Mouse (Mus musculus) intestine, embryonic 15.5 days (tissue): ENCODE data around the gene Nisch. TPM values are rescaled to one million over a fixed set of nuclear protein-coding genes. Genes with fewer than 3 reads are reported as not detected.

Experiments
- ATAC-seq: fragments of 200-750 bp; cut with Nextera tagmentation; 2 replicates; pipeline ENCODE4 v1.8.0; 2017; ENCODE audit warnings: moderate TSS enrichment, moderate library complexity
- H3K27ac ChIP-seq: fragments of 300-500 bp; sonication (generic); 2 replicates; pipeline ENCODE4 v1.5.1; 2015; ENCODE audit warnings: mild to moderate bottlenecking, inconsistent platforms
- H3K27me3 ChIP-seq: fragments of 300-500 bp; sonication (generic); replicated peaks from 2 replicates; pipeline ENCODE4 v1.6.1; 2015; ENCODE audit warnings: inconsistent platforms
- H3K36me3 ChIP-seq: fragments of 300-500 bp; sonication (generic); 2 replicates; pipeline ENCODE4 v1.6.1; 2015; ENCODE audit warnings: inconsistent platforms
- H3K4me1 ChIP-seq: fragments of 300-500 bp; sonication (generic); replicated peaks from 2 replicates; pipeline ENCODE4 v1.6.1; 2015; ENCODE audit warnings: inconsistent platforms
- H3K4me2 ChIP-seq: fragments of 300-500 bp; sonication (generic); replicated peaks from 2 replicates; pipeline ENCODE4 v1.6.1; 2015; ENCODE audit warnings: mild to moderate bottlenecking, inconsistent platforms
- H3K4me3 ChIP-seq: fragments of 300-500 bp; sonication (generic); replicated peaks from 2 replicates; pipeline ENCODE4 v1.5.1; 2015; ENCODE audit warnings: inconsistent platforms
- H3K9ac ChIP-seq: fragments of 300-500 bp; sonication (generic); 2 replicates; pipeline ENCODE4 v1.6.1; 2015; ENCODE audit warnings: inconsistent platforms
- H3K9me3 ChIP-seq: fragments of 300-500 bp; sonication (generic); 2 replicates; pipeline ENCODE4 v1.6.1; 2016; ENCODE audit warnings: inconsistent platforms
- WGBS: fragments of 180-500 bp; shearing (Covaris S2); methylation state at CpG from one replicate; pipeline ENCODE4 v1.1.7; 2015; 5-methylcytosine and 5-hydroxymethylcytosine counted together
- polyA plus RNA-seq: library from polyadenylated mRNA; unstranded; fragments of >200 nt; fragmentation: Nextera tagmentation; extraction: Ambion mirVana; gene quantifications from 2 replicates; pipeline ENCODE4 v1.2.1, GENCODE M21; 2015

Gene Nisch
- polyA plus RNA-seq, result 280 and 297 TPM in 2 replicates

DNA sequence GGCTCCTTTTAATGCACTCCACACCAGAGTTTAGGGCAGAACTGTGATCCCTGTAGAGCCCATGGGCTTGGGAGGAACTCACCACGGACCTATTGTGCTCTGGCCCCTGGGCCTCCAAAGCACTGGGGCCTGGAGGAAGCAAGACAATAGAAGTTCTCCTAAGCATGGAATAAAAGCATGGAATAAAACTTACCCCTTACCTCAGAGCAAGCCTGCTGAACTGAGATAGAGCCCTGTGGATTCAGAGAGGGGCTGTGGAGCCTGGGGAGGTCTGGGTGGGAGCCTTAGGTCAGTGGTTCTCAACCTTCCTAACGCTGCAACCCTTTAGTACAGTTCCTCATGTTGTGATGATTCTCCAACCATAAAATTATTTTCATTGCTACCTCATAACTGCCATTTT, at the start of gene Nisch:
Gene Nisch, minus strand, starts transcription at position 101 of the 400 bp plus-strand sequence.
- no peak for ATAC-seq
- H3K4me1 ChIP-seq, result peaks cover 15% of the 10 kb centered on the region
- H3K4me2 ChIP-seq, result peak within 1 kb of the TSS; percentile 48
- no peaks in the 10 kb centered on the region for H3K36me3 ChIP-seq
- H3K4me3 ChIP-seq, result no peak within 1 kb of the TSS
- no peaks in the 10 kb centered on the region for H3K27me3 ChIP-seq
- 0 out of 2 replicates have a peak within 1 kb of the TSS, but pooled peaks have one; percentile 8 for H3K9ac ChIP-seq
- WGBS, result 76% methylated on average over 2 of the region's 2 CpGs
- H3K27ac ChIP-seq, result 0 out of 2 replicates have a peak within 1 kb of the TSS, but pooled peaks have one; percentile 22
- no peaks in the 10 kb centered on the region for H3K9me3 ChIP-seq

DNA sequence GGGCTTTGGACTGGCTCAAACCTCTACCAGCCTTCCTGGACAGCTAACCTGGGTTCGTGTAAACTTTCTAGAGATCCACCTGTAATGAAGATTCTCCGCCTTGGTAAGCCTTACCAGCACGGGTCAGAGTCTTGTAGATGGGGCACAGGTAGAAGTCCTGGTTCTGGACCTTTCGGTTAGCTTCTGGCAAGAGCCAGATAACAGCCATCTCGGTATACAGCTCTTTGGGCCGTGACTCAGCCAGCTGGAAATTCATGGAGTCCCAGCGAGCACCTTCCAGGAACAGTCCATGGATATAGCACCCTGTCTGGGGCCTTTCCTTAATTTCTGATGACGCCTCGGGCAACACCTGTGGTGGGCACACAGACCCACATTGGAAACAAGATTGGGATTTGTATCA, 44.2 kb upstream of the Nisch start:
- no peak for ATAC-seq
- 89% methylated on average over 9 of the region's 9 CpGs for WGBS
- H3K27ac ChIP-seq, result no peak overlapping the region
- peaks cover 37% of the 10 kb centered on the region for H3K36me3 ChIP-seq
- H3K9ac ChIP-seq, result no peak overlapping the region
- no peak overlapping the region for H3K4me2 ChIP-seq
- no peaks in the 10 kb centered on the region for H3K27me3 ChIP-seq
- no peaks in the 10 kb centered on the region for H3K4me1 ChIP-seq
- H3K4me3 ChIP-seq, result no peak overlapping the region
- no peaks in the 10 kb centered on the region for H3K9me3 ChIP-seq

- ATAC-seq, result peak; percentile 56; the same call in 1 of the 2 replicates
- no peaks in the 10 kb centered on the region for H3K9me3 ChIP-seq
- no peaks in the 10 kb centered on the region for H3K27me3 ChIP-seq
- peaks cover 43% of the 10 kb centered on the region for H3K36me3 ChIP-seq
- WGBS, result 91% methylated on average over 4 of the region's 4 CpGs
- no peak overlapping the region for H3K27ac ChIP-seq
- no peak overlapping the region for H3K9ac ChIP-seq
- H3K4me2 ChIP-seq, result no peak overlapping the region
- H3K4me1 ChIP-seq, result no peaks in the 10 kb centered on the region
- no peak overlapping the region for H3K4me3 ChIP-seq
Observed at GRCm38 (mm10) chr14:31260374-31260773, 43.6 kb upstream of the Nisch start.

DNA sequence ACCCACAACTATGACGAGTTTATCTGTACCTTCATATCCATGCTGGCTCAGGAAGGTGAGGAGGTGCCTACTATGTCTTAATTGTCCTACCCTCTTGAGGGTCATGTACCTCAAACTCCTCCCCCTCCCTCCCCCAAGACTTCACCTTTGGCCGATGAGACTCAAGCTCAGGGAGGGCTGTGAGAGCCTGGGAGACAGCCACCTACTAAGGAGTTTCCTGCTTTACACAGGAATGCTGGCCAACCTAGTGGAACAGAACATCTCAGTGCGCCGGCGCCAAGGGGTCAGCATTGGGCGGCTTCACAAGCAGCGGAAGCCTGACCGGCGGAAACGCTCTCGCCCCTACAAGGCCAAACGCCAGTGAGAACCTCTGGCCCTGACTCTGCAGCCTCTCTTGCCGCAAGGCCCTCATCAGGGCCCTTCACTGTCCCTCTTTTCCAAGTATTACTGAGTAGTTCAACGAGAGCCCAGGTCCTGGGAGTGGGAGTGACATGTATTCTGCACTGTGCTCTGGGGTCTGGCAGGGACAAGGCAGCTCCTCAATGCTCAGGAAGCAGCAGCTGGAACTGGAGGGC, 41.8 kb upstream of the Nisch start:
- ATAC-seq, result no peak
- Histone ChIP-seq H3K4me2 (no peak overlapping the region), H3K9me3 (no peaks in the 10 kb centered on the region), H3K9ac (no peak overlapping the region), H3K4me3 (no peak overlapping the region), H3K27me3 (no peaks in the 10 kb centered on the region), H3K4me1 (no peaks in the 10 kb centered on the region), H3K36me3 (peaks cover 58% of the 10 kb centered on the region), H3K27ac (no peak overlapping the region)
- WGBS, result 94% methylated on average over 14 of the region's 14 CpGs

DNA sequence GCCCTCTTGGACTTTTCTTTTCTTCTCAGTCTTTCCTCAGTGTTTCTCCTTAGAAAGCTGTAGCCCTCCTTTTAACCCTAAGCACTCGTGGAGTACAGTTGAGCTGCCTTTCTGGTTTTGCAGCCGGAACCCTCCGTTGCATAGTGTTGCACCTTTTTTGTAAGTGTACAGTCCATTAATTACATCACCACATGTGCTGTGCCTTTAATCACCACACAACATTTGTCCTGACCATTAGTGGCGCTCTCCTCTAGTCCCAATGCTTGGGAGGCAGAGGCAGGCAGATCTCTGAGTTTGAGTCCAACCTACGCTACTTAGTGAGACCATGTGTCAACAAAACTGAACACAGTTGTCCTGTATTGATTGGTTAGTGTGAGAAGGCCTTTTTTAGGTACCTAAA, 35.3 kb upstream of the Nisch start:
- H3K4me2 ChIP-seq, result peak overlapping the region; percentile 74
- no peaks in the 10 kb centered on the region for H3K9me3 ChIP-seq
- 83% methylated on average over 5 of the region's 5 CpGs for WGBS
- H3K9ac ChIP-seq, result peak overlapping the region; percentile 98
- peaks cover 32% of the 10 kb centered on the region for H3K36me3 ChIP-seq
- ATAC-seq, result no peak
- peaks cover 12% of the 10 kb centered on the region for H3K4me1 ChIP-seq
- no peak overlapping the region for H3K27ac ChIP-seq
- H3K4me3 ChIP-seq, result peak overlapping the region; percentile 88
- no peaks in the 10 kb centered on the region for H3K27me3 ChIP-seq

DNA sequence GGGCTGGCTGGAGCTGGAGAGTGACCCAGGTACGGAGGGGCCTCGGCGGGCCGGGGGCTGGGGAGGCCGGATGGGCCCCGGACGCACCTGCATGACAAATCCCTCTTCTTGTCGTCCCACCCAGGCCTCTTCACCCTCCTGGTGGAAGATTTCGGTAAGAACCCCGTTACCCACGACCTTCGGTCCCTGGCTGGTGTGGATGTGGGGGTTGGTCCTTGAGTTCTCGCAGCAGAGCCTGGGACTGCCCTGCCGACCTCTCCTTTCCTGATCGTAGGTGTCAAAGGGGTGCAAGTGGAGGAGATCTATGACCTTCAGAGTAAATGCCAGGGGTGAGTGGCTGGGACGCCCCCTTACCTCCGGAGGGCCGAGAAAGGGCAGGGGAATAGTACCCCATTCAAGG, 34.9 kb upstream of the Nisch start:
- no peaks in the 10 kb centered on the region for H3K9me3 ChIP-seq
- peaks cover 30% of the 10 kb centered on the region for H3K36me3 ChIP-seq
- under 1% methylated on average over 18 of the region's 18 CpGs for WGBS
- peak overlapping the region; percentile 98 for H3K9ac ChIP-seq
- ATAC-seq, result no peak; the same call in 1 of the 2 replicates
- peak overlapping the region; percentile 74 for H3K4me2 ChIP-seq
- H3K4me1 ChIP-seq, result peaks cover 12% of the 10 kb centered on the region
- H3K4me3 ChIP-seq, result peak overlapping the region; percentile 88
- H3K27me3 ChIP-seq, result no peaks in the 10 kb centered on the region
- peak overlapping the region; percentile 57 for H3K27ac ChIP-seq

DNA sequence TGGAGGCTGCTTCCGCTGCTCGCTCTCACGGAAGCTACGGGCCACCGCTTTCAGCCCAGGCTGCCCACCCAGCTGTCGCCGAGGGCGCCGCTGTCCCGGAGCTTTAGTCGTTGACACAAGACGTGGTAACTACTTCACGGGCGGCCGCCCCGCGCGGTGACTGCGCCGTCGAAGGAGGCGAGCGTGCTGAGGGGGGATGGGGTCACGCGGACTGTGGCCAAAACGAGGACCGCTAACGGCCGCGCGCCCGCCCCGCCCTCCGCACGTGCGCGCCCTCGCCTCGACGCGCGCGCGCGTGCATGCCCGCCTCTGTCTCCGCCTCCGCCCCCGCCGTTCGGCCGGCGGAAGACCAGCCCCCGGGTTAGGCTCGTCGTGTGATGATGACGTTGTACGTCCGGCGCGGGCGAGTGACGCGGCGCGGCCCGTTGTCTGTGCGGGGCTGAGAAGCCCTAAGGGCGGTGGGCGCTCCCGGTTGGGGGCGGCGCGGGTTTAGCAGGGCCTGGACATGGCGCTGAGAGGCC, 34.4 kb upstream of the Nisch start, which contains the start of the genes Phf7 and Bap1:
Gene Phf7, minus strand, starts transcription at position 234 of the 521 bp plus-strand sequence.
Gene Bap1, plus strand, starts transcription at position 367 of the 521 bp plus-strand sequence.
- Histone ChIP-seq H3K36me3 (peaks cover 26% of the 10 kb centered on the region), H3K4me3 (peak within 1 kb of the TSS; percentile 88), H3K4me2 (peak within 1 kb of the TSS; percentile 74), H3K4me1 (peaks cover 12% of the 10 kb centered on the region), H3K27me3 (no peaks in the 10 kb centered on the region), H3K9me3 (no peaks in the 10 kb centered on the region), H3K27ac (peak within 1 kb of the TSS; percentile 93), H3K9ac (peak within 1 kb of the TSS; percentile 98)
- whole genome bisulfite sequencing, result under 1% methylated on average over 75 of the region's 75 CpGs
- peak; percentile 96 for ATAC-seq

GRCm38 (mm10) chr14:31250222-31251083, 33.7 kb upstream of the Nisch start:
- no peaks in the 10 kb centered on the region for H3K27me3 ChIP-seq
- H3K36me3 ChIP-seq, result peaks cover 19% of the 10 kb centered on the region
- no peaks in the 10 kb centered on the region for H3K9me3 ChIP-seq
- H3K27ac ChIP-seq, result peak overlapping the region; percentile 93
- 17% methylated on average over 38 of the region's 38 CpGs for WGBS
- H3K4me1 ChIP-seq, result peaks cover 12% of the 10 kb centered on the region
- peak overlapping the region; percentile 82 for H3K9ac ChIP-seq
- peak; percentile 92 for ATAC-seq
- H3K4me3 ChIP-seq, result peak overlapping the region; percentile 88
- H3K4me2 ChIP-seq, result peak overlapping the region; percentile 67

DNA sequence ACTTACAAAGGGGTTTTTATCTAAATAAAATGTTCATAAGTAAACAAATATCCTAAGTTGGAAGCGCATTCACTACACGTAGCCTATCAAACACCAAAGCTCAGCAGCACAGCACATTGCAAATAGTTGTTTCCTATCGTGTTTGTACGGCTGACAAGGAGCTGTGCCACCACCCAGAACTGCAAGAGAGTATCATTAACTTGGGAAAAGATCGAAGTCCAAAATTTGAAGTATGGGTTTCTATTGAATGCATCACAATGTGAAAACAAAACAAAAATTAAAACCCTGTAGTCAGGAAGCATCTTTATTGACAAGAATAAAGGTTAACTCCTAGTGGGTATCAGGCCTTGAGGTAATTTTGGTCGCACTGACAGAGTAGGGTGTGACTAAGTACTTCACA, 31.6 kb upstream of the Nisch start:
- Histone ChIP-seq H3K9ac (no peak overlapping the region), H3K27ac (no peak overlapping the region), H3K36me3 (0 out of 2 replicates have a peak, but pooled peaks cover 2% of the 10 kb centered on the region), H3K4me2 (no peak overlapping the region), H3K27me3 (no peaks in the 10 kb centered on the region), H3K4me3 (no peak overlapping the region), H3K4me1 (peaks cover 12% of the 10 kb centered on the region), H3K9me3 (no peaks in the 10 kb centered on the region)
- no peak for ATAC-seq
- WGBS, result 84% methylated on average over 6 of the region's 6 CpGs

DNA sequence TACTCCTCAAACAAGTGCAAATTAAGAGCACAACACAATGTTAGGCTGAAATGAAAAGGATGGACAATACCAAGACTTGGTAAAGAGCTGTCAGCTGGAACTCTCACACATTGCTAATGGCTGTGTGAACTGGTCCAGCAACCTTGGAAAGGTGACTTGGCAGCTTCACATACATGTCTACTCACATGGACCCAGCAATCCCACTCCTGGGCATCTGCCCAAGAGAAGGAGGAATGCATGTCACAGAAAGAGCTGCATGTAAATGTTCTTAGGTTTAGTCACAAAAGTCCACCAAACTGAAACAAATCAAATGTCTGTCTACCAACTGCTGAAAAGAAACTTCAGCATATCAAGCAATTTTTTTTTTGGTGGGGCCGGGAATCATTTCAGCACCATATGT, 29.2 kb upstream of the Nisch start:
- no peak overlapping the region for H3K9ac ChIP-seq
- H3K36me3 ChIP-seq, result no peaks in the 10 kb centered on the region
- H3K27ac ChIP-seq, result no peak overlapping the region
- no peaks in the 10 kb centered on the region for H3K27me3 ChIP-seq
- H3K4me2 ChIP-seq, result no peak overlapping the region
- H3K9me3 ChIP-seq, result no peaks in the 10 kb centered on the region
- H3K4me1 ChIP-seq, result 0 out of 2 replicates have a peak, but pooled peaks cover 5% of the 10 kb centered on the region
- no peak overlapping the region for H3K4me3 ChIP-seq
- 88% methylated on average over 1 of the region's 1 CpGs for WGBS
- ATAC-seq, result no peak

GRCm38 (mm10) chr14:31244777-31245176, 28.0 kb upstream of the Nisch start:
- H3K27me3 ChIP-seq, result no peaks in the 10 kb centered on the region
- WGBS, result 75% methylated on average over 1 of the region's 1 CpGs
- H3K36me3 ChIP-seq, result no peaks in the 10 kb centered on the region
- H3K9me3 ChIP-seq, result no peaks in the 10 kb centered on the region
- H3K4me3 ChIP-seq, result no peak overlapping the region
- no peak overlapping the region for H3K4me2 ChIP-seq
- H3K4me1 ChIP-seq, result no peaks in the 10 kb centered on the region
- no peak for ATAC-seq
- no peak overlapping the region for H3K27ac ChIP-seq
- H3K9ac ChIP-seq, result no peak overlapping the region

- Histone ChIP-seq H3K4me2 (no peak overlapping the region), H3K27ac (no peak overlapping the region), H3K4me3 (no peak overlapping the region), H3K9ac (no peak overlapping the region), H3K36me3 (no peaks in the 10 kb centered on the region), H3K4me1 (no peaks in the 10 kb centered on the region), H3K27me3 (no peaks in the 10 kb centered on the region), H3K9me3 (no peaks in the 10 kb centered on the region)
- ATAC-seq, result no peak
- 74% methylated on average over 3 of the region's 3 CpGs for WGBS
Observed at GRCm38 (mm10) chr14:31240528-31240927, 23.8 kb upstream of the Nisch start.
